Mouse (Mus musculus) splenic B cell, adult 2 months (primary cell): ENCODE data around the gene Gm17409.

Experiments
- DNase-seq: peaks from one replicate; pipeline ENCODE4 v3.0.0-alpha.2; 2011; ENCODE audit warnings: low read depth, low spot score
- H3K27me3 ChIP-seq: 2 replicates; pipeline ENCODE4 v1.6.1; 2012; ENCODE audit warnings: mild to moderate bottlenecking, low read length, moderate library complexity, mixed read lengths; ENCODE audit not compliant: control insufficient read depth, poor library complexity, insufficient read depth, severe bottlenecking
- H3K36me3 ChIP-seq: 2 replicates; pipeline ENCODE4 v1.6.1; 2012; ENCODE audit warnings: mild to moderate bottlenecking, low read length, moderate library complexity, mixed read lengths; ENCODE audit not compliant: control insufficient read depth, poor library complexity, insufficient read depth, severe bottlenecking

The Gm17409 gene

DNA sequence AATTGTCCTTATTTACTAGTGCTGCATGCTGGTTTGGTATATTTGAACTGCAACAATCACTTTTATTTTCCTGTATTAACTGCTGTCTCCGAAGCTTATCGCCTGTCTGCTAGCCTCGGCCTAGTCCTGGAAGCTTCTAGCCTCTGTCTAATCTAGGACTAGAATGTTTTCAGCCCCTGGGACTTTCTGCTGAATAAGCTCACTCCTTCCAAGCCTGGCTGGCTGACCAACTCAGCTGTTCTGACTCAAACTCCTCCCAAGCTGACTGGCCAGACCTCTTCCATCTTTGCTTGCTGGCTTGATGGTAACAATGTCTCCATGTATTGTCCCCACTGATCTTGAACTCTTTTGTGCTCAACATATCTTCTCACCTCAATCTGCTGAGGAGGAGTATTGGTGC, 25.4 kb downstream of the Gm17409 start:
- no peaks in the 10 kb centered on the region for H3K27me3 ChIP-seq
- DNase-seq: no peak
- H3K36me3 ChIP-seq: no peaks in the 10 kb centered on the region

DNA sequence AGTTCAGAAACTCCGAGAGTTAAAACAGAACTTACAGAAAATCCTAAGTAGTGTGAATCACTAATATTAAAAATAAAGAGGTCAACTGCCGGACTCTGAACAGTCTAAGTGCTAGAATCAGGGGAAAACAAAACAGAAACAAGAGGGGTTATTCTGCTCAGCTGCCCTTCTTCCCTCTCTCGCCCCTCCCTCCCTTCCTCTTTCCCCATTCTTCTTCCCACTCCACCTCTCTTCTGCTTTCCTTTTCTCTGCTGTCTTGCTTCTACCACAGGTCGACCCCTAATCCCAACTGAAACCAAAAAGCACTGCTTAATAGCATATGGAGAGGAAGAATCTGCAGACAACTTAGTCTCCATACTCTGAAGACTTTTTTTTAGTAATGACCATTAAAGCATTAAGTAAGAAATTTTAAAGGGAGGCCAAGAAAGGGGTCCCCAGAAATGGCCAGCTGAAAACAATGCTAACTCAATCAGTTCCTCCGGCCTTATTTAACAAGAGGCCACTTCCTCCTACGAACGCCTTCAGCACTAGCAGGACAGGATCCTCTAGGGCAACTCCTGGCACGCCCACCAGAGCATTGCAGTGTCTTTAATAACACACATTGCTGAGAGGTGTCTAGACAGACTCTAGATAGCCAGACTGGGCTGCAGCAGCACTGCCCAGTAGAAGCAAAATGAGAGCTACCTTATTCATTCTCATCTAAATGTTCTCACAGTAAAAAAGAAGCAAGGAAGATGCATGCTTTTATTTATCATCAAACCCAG, 26.9 kb downstream of the Gm17409 start:
- no peak for DNase-seq
- Histone ChIP-seq H3K27me3 (no peaks in the 10 kb centered on the region), H3K36me3 (no peaks in the 10 kb centered on the region)

DNA sequence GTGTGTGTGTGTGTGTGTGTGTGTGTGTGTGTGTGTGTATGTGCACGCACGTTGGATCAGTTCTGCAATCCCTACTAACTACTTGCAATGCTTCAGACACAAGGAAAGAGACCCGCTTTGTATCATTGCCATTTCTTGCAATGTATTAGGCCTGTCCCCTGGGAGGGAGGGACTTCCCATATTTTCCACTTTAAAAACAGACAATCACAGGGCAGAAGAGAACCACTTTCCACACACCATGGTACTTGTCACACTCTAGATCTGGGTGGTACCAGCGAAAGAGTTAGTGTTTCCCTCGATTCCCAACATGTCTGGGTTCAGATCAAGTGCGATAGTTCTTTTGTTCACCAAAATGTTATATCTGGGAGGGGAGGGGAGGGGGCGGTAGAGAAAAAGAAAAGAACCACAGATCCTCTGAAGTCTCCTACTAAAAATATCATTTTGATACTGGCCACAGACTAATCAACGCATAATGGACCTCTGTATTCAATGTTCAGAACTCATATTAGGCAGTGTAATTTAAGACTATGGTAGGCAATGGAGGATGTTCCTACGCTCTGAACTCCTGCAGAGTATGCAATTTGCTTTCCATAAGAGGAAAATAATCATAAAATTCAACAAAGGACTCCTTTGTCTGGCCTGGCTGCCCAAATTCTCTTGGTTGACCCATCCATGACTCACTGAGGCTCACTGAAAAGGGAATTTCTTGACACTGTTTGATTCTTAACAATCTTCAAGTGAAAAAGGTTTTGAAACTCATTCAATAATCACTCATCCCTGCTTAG, 35.6 kb downstream of the Gm17409 start:
- no peak for DNase-seq
- H3K27me3 ChIP-seq: no peaks in the 10 kb centered on the region
- H3K36me3 ChIP-seq: no peaks in the 10 kb centered on the region

DNA sequence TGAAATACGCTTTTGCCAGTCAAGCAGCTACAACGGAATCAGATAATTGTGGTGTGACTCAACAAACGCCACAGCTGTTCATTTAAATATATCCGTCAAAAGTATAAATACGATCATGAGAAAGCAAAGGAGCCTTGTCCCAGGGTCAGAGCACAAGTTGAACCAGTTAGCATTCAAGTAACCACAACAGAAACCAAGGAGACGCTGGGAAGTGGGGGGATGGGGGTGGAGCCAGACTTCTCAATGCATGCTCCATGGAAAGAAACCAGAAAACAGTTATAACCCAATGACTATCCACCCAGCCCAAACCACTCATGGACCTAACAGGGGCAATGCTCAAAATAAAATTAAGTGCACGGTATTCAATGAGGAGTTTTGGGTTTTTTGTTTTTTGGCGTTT, 40.3 kb downstream of the Gm17409 start:
- Histone ChIP-seq H3K27me3 (no peaks in the 10 kb centered on the region), H3K36me3 (no peaks in the 10 kb centered on the region)
- no peak for DNase-seq

DNA sequence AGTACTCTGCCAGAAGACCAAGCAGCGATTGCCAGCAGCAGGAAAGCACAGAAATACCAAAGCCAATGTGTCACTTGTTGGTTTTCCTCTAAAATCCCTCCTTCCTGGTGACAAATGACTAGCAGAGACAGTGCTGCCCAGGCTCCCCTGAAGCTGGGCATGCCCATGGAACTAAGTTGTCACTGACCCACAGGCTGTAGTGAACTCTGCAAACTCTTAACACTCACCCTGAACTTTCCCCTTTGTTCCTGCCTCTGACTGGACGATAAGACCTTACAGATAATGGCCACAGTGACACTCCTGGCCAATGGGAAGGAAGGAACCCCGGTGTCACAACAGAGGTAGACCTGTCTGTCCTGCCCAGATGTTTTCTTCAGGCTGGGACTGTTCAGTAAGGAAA, 43.3 kb downstream of the Gm17409 start:
- Histone ChIP-seq H3K27me3 (no peaks in the 10 kb centered on the region), H3K36me3 (no peaks in the 10 kb centered on the region)
- no peak for DNase-seq

DNA sequence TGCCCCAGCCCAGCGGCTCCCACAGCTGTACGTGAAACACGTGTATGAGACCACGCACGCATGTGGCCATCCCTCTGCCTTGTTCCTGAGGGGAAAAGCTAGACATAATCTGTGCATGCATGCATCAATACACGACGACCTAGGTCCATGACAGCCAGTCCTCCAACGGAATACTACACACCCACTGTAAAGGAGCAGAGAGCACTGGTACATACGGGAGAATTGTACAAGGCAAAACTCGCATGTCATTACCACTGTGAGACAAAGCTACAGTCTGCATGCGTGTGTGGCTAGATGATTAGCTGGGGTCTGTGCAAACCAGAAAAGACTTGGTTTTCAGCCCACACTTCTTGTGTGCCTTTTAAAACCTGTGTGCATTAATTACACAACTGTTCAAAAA, 44.6 kb downstream of the Gm17409 start:
- Histone ChIP-seq H3K36me3 (no peaks in the 10 kb centered on the region), H3K27me3 (no peaks in the 10 kb centered on the region)
- no peak for DNase-seq

DNA sequence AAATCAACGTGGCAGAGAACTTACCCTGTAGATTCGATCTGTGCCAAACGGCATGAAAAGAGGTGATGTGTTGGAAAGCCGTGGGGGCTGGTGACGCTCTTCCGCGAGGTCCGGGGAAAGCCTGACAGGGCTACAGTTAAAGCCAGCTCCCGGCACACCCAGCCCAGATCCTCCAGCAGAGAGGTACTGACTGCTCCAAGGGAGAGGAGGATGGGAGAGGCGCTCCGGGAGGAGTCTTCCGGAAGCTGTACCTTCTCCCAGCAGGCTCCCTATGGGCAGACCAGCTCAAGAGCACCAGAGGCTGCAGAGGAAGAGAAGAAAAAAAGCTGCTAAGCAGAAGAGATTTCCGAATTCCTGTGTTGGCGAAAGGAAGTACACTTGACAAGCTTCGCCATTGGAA, 46.1 kb downstream of the Gm17409 start:
- H3K27me3 ChIP-seq: no peaks in the 10 kb centered on the region
- H3K36me3 ChIP-seq: no peaks in the 10 kb centered on the region
- no peak for DNase-seq

DNA sequence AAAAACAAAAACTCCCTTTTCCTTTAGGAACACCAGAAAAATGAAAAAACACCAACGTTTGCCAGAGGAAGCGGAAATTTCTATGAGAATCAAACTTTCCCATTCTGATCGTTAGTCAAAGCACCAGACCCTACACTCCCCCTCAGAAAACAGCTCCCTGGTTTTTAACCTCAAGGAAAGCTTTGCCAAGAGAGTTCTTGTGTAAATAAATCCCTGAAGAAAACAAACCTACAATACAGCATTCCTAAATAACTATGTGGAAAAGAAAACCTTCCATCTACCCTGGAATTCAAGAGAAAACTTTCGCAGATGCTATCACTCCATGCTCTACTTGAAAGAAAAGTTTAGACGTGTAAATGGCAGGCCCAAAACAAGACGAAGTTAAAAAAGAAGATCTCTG, 47.0 kb downstream of the Gm17409 start:
- DNase-seq: no peak
- no peaks in the 10 kb centered on the region for H3K36me3 ChIP-seq
- H3K27me3 ChIP-seq: no peaks in the 10 kb centered on the region

DNA sequence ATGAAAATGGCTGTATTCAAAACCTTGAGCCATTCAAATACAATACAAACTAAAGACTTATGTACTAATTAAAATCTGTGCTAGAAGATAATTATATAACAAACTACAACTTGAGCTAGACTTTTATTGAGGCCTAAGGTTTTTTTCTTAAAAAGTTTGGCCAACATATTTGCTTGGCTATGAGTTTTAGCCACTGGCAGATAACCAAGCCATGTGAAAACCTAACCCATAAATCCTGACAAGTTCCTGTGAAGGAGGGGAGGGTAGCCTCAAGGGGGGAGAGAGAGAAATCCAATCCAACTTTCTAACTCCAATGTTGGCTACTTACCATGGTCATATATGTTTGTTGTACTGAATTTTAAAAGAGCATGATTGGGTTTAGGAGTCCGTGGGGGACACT, 48.6 kb downstream of the Gm17409 start:
- H3K36me3 ChIP-seq: no peaks in the 10 kb centered on the region
- DNase-seq: no peak
- H3K27me3 ChIP-seq: no peaks in the 10 kb centered on the region
